Mouse (Mus musculus): ENCODE data around the gene Abtb2. TPM values are rescaled to one million over a fixed set of nuclear protein-coding genes. Genes with fewer than 3 reads are reported as not detected.

Gene Abtb2
- polyA plus RNA-seq, 1 experiment: 2.0 TPM

GRCm38 (mm10) chr2:103622950-103623349 lies 56.8 kb downstream of the Abtb2 start:
- Histone ChIP-seq H3K4me1 (ENCODE audit: control insufficient read depth, insufficient read depth, insufficient read length, low read length) (no peaks in the 10 kb centered on the region), H3K27ac (replicated peaks; ENCODE audit: low read depth, low read length) (no peak overlapping the region), H3K4me3 (ENCODE audit: insufficient read depth, low read depth, low read length) (no peak overlapping the region)

- no peak overlapping the region for H3K27ac ChIP-seq (replicated peaks; ENCODE audit: low read depth, low read length)
- H3K4me3 ChIP-seq (ENCODE audit: insufficient read depth, low read depth, low read length): no peak overlapping the region
- no peaks in the 10 kb centered on the region for H3K4me1 ChIP-seq (ENCODE audit: control insufficient read depth, insufficient read depth, insufficient read length, low read length)
These were observed 59.3 kb downstream of the Abtb2 start for GRCm38 (mm10) chr2:103625349-103625932.

GRCm38 (mm10) chr2:103627101-103627500 lies 61.0 kb downstream of the Abtb2 start:
- Histone ChIP-seq H3K4me1 (ENCODE audit: control insufficient read depth, insufficient read depth, insufficient read length, low read length) (no peaks in the 10 kb centered on the region), H3K4me3 (ENCODE audit: insufficient read depth, low read depth, low read length) (no peak overlapping the region), H3K27ac (replicated peaks; ENCODE audit: low read depth, low read length) (no peak overlapping the region)

GRCm38 (mm10) chr2:103629956-103630355 lies 63.8 kb downstream of the Abtb2 start:
- Histone ChIP-seq H3K4me3 (ENCODE audit: insufficient read depth, low read depth, low read length) (no peak overlapping the region), H3K4me1 (ENCODE audit: control insufficient read depth, insufficient read depth, insufficient read length, low read length) (peaks cover 4% of the 10 kb centered on the region; the same call in 1 of the 2 replicates), H3K27ac (replicated peaks; ENCODE audit: low read depth, low read length) (no peak overlapping the region)

- H3K4me1 ChIP-seq (ENCODE audit: control insufficient read depth, insufficient read depth, insufficient read length, low read length): peaks cover 4% of the 10 kb centered on the region; the same call in 1 of the 2 replicates
- no peak overlapping the region for H3K4me3 ChIP-seq (ENCODE audit: insufficient read depth, low read depth, low read length)
- H3K27ac ChIP-seq (replicated peaks; ENCODE audit: low read depth, low read length): no peak overlapping the region
These were observed 65.2 kb downstream of the Abtb2 start for GRCm38 (mm10) chr2:103631293-103631717.

GRCm38 (mm10) chr2:103632136-103632925 lies 66.2 kb downstream of the Abtb2 start:
- H3K4me3 ChIP-seq (ENCODE audit: insufficient read depth, low read depth, low read length): no peak overlapping the region
- H3K27ac ChIP-seq (replicated peaks; ENCODE audit: low read depth, low read length): no peak overlapping the region
- peaks cover 4% of the 10 kb centered on the region; the same call in 1 of the 2 replicates for H3K4me1 ChIP-seq (ENCODE audit: control insufficient read depth, insufficient read depth, insufficient read length, low read length)

- no peak overlapping the region for H3K4me3 ChIP-seq (ENCODE audit: insufficient read depth, low read depth, low read length)
- peaks cover 4% of the 10 kb centered on the region; the same call in 1 of the 2 replicates for H3K4me1 ChIP-seq (ENCODE audit: control insufficient read depth, insufficient read depth, insufficient read length, low read length)
- H3K27ac ChIP-seq (replicated peaks; ENCODE audit: low read depth, low read length): no peak overlapping the region
These were observed 66.8 kb downstream of the Abtb2 start for GRCm38 (mm10) chr2:103632926-103633250.

GRCm38 (mm10) chr2:103635731-103636487 lies 69.8 kb downstream of the Abtb2 start:
- no peak overlapping the region for H3K27ac ChIP-seq (replicated peaks; ENCODE audit: low read depth, low read length)
- H3K4me3 ChIP-seq (ENCODE audit: insufficient read depth, low read depth, low read length): no peak overlapping the region
- peaks cover 4% of the 10 kb centered on the region for H3K4me1 ChIP-seq (ENCODE audit: control insufficient read depth, insufficient read depth, insufficient read length, low read length)

GRCm38 (mm10) chr2:103637385-103637784 lies 71.3 kb downstream of the Abtb2 start:
- H3K4me1 ChIP-seq (ENCODE audit: control insufficient read depth, insufficient read depth, insufficient read length, low read length): peaks cover 4% of the 10 kb centered on the region
- no peak overlapping the region for H3K4me3 ChIP-seq (ENCODE audit: insufficient read depth, low read depth, low read length)
- H3K27ac ChIP-seq (replicated peaks; ENCODE audit: low read depth, low read length): no peak overlapping the region; the same call in 1 of the 2 replicates

GRCm38 (mm10) chr2:103637943-103638342 lies 71.8 kb downstream of the Abtb2 start:
- peaks cover 4% of the 10 kb centered on the region for H3K4me1 ChIP-seq (ENCODE audit: control insufficient read depth, insufficient read depth, insufficient read length, low read length)
- H3K4me3 ChIP-seq (ENCODE audit: insufficient read depth, low read depth, low read length): no peak overlapping the region
- H3K27ac ChIP-seq (replicated peaks; ENCODE audit: low read depth, low read length): no peak overlapping the region

- Histone ChIP-seq H3K4me3 (ENCODE audit: insufficient read depth, low read depth, low read length) (no peak overlapping the region), H3K4me1 (ENCODE audit: control insufficient read depth, insufficient read depth, insufficient read length, low read length) (peaks cover 3% of the 10 kb centered on the region), H3K27ac (replicated peaks; ENCODE audit: low read depth, low read length) (no peak overlapping the region)
These were observed 73.6 kb downstream of the Abtb2 start for GRCm38 (mm10) chr2:103639701-103640100.

GRCm38 (mm10) chr2:103640861-103641260 lies 74.8 kb downstream of the Abtb2 start:
- no peak overlapping the region for H3K4me3 ChIP-seq (ENCODE audit: insufficient read depth, low read depth, low read length)
- peaks cover 3% of the 10 kb centered on the region for H3K4me1 ChIP-seq (ENCODE audit: control insufficient read depth, insufficient read depth, insufficient read length, low read length)
- no peak overlapping the region for H3K27ac ChIP-seq (replicated peaks; ENCODE audit: low read depth, low read length)

GRCm38 (mm10) chr2:103643584-103644211 lies 77.6 kb downstream of the Abtb2 start:
- H3K4me1 ChIP-seq (ENCODE audit: control insufficient read depth, insufficient read depth, insufficient read length, low read length): peaks cover 3% of the 10 kb centered on the region
- no peak overlapping the region for H3K27ac ChIP-seq (replicated peaks; ENCODE audit: low read depth, low read length)
- no peak overlapping the region for H3K4me3 ChIP-seq (ENCODE audit: insufficient read depth, low read depth, low read length)

- no peak overlapping the region for H3K4me3 ChIP-seq (ENCODE audit: insufficient read depth, low read depth, low read length)
These were observed 78.3 kb downstream of the Abtb2 start for GRCm38 (mm10) chr2:103644418-103644817.

GRCm38 (mm10) chr2:103650314-103650879 lies 84.3 kb downstream of the Abtb2 start:
- Histone ChIP-seq H3K4me1 (ENCODE audit: control insufficient read depth, insufficient read depth, insufficient read length, low read length) (no peaks in the 10 kb centered on the region), H3K4me3 (ENCODE audit: insufficient read depth, low read depth, low read length) (no peak overlapping the region), H3K27ac (replicated peaks; ENCODE audit: low read depth, low read length) (no peak overlapping the region)

More at GRCm38 (mm10) chr2:103644418-103644817, 78.3 kb downstream of the Abtb2 start:
- Histone ChIP-seq H3K27ac (replicated peaks; ENCODE audit: low read depth, low read length) (no peak overlapping the region), H3K4me1 (ENCODE audit: control insufficient read depth, insufficient read depth, insufficient read length, low read length) (peaks cover 3% of the 10 kb centered on the region; the same call in 1 of the 2 replicates)
